Mouse (Mus musculus) C3H10T1/2 (cell line): ENCODE measurements around the gene Gm4881. TPM values are rescaled to one million over a fixed set of nuclear protein-coding genes. Genes with fewer than 3 reads are reported as not detected.

Source experiments
- polyA plus RNA-seq, 2 experiments: library from polyadenylated mRNA; unstranded; fragments of >200 nt; fragmentation: generic; extraction: Trizol; gene quantifications; one replicate each; pipeline ENCODE4 v1.2.1; 2012; ENCODE audit warnings: missing spikeins in 2 of 2

The Gm4881 gene
- polyA plus RNA-seq, result not detected

DNA sequence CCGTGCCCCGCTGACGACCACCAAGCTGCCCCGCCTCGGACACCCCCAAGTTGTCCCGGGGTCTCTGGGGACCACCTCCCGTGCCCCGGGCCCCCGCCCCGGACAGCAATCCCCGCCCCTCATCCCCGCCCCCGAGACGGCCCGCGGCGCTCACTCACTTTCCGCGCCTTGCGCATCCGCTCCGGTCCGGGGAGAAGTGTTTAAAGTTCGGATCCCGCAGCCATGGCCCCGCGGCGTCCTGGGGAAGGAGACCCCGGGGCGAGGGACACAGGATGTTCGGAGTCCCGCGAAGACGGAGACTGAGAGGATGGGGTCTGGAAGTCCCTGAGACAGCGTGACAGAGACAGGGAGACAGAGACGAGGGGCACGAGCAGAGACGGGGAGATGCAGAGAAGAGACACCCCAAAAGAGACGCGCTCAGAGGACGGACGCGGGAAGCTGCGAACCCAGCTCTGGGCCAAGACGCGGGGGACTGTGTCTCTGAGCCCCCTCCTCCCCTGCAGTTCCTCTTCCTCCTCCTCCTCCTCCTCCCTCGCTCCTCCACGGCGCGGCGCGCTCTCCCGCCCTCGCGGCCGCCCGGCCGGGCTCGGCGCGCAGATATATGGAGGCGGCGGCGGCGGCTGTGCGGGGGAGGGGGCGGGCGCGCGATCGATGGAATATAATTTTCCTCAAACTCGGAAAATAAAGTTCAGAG is at the start of gene Gm4881:
TSS of gene Gm4881 (minus strand) at position 238 of the 694 bp plus-strand sequence.

DNA sequence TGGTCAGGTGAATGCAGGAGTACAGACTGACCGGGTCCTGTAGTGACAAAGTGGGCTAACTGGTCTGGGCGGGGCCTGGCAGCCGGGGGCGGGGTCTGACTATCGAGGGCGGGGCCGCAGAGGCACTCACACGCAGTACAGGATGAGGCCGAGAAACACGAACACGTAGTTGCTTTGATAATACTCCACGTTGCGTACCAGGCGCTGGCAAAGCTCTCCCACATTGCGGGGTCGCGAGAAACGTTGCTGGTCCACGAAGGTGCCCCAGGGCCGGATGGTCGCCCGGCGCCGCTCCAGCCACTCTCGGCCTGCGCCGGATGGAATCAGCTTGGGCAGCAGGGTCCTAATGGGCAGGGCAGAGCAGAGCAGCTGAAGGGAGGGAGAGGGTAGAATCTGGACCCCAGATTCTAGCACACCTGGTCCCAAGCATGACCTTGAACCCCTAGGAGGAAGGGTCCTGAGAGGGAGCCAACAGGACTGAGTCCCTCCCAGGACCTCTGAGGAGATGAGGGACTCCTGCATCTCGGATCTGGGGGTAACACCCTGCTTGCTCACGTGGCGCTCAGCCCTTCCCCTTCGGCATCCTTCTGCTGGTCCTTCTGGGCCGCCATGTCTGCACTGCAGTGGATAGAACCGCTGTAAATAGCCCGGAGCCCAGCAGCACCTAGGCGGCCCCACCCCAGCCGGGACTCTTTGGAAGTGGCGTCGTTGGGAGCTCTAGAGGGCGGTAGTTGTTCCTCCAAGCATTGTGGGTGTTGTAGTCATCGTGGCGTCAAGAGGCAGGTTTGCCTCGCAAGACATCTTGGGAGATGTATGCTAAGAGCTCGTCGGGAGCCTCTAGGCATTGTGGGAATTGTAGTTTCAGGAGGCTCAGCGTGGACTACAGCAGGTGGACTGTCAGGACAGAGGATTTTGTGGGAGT is 27.9 kb upstream of the Gm4881 start, which contains the start of gene Rabac1:
TSS of gene Rabac1 (minus strand) at position 783 of the 922 bp plus-strand sequence.

DNA sequence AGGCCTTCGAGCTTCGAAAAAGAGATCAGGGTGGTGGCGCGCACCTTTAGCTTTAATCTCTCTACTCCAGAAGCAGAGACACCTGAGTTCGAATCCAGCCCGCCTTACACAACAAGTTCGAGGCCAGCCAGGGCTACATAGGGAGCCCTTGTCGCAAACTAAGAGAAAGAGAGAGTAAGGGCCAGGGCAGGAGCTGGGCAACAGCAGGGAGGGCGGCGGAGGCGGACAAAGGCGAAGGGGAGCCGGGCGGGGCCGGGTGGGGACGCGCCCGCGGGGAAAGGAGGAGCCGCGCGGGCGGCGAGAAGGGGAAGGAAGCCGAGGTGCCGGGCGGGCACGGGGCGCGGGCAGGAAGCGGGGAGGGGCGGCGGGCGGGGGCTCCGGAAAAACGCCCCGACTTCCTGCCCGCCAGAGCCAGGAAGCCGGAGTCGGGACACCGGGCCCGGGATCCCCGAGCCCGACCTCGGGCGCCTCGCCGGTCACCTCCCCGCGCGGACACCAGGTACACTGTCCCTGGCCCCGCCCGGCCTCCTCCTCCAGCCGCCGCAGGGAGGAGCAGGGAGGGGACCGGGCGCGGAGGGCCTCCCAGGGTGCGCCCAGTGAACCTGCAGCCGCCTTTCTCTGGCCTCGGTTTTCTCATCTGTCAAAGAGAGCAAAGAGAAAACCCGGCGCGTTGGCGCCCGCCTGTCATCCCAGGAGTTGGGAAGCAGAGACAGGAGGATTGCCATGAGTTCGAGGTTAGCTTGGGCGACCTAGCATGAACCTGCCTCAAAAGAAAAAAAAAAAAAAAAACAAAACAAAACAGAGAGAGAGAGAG is 41.5 kb downstream of the Gm4881 start, which contains the start of gene Arhgef1:
TSS of gene Arhgef1 (plus strand) at position 283 of the 814 bp plus-strand sequence.

DNA sequence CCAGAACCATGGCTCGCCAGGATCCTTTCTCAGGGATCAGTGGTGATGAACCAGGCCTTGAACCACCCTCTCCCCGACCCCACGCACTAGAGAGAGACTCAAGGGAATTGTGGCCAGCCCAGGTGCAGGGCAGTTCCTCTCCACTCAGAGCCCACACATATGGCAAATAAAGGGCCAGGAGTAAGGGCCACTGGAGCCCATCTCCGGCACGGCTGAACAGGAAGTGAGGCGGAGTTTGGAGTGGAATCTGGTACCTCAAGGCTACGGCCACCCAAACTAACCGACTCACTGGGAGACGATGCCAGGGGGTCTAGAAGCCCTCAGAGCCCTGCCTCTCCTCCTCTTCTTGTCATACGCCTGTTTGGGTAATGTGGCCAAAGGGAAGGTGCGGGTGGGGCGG is 47.1 kb downstream of the Gm4881 start, which contains the start of gene Cd79a:
TSS of gene Cd79a (plus strand) at position 158 of the 400 bp plus-strand sequence.

DNA sequence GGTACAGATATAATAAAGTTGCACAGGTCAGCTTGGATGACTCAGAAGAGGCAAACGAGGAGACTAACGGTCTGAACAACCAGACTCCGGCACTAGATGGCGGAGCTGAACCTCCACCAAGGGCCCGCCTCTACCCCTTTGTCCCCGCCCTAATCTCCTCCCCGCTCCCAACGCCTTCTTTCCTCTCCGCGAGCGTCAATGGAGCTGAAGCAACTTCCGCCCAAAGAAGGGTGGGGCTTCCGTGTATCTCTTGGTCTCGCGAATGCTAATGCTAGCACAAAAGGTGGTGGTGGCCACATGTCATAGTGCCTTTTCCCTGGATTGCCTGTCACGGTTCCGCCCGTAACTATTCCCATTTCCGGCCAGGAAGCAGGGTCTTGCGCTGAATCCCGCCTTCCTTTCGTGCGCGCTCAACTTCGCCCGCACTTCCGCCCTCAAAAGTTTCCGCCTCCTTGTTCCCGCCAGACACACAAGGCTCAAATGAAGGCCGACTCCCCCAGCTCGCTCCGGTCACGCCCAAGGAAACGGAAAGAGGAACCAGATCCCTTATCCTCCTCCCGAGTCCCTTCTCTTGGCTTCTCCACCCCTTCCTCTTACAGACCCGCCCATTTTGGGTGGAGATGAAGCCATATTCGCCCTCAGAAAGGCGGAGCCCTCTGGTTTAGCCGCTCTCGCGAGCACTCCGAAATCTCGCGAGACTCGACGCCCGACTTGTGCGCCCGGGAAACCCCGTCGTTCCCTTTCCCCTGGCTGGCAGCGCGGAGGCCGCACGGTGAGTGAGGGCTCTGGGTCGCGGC is 60.2 kb downstream of the Gm4881 start, which contains the start of gene Rps19:
TSS of gene Rps19 (plus strand) at position 476 of the 797 bp plus-strand sequence.

Other genes with a start within 250 kb of the Gm4881 start
- gene BC049730, start 235.3 kb downstream of the Gm4881 start, polyA plus RNA-seq, result not detected
- not detected for gene Gm4763, start 217.6 kb downstream of the Gm4881 start, polyA plus RNA-seq
- not detected for gene Cd177, start 184.2 kb downstream of the Gm4881 start, polyA plus RNA-seq
- not detected for gene Ceacam10, start 167.3 kb downstream of the Gm4881 start, polyA plus RNA-seq
- gene Gm9844, start 82.3 kb downstream of the Gm4881 start, polyA plus RNA-seq, result 10 to 100 TPM; 16.1 to 25.5 TPM
- not detected for gene Lypd4, start 74.6 kb downstream of the Gm4881 start, polyA plus RNA-seq
- not detected for gene Dmrtc2, start 74.4 kb downstream of the Gm4881 start, polyA plus RNA-seq
- 1,000 to 10,000 TPM; 2,288 to 3,093 TPM for gene Rps19, start 60.1 kb downstream of the Gm4881 start, polyA plus RNA-seq
- gene Cd79a, start 47.1 kb downstream of the Gm4881 start, polyA plus RNA-seq, result under 1 TPM; 0.08 to 0.57 TPM
- 10 to 100 TPM; 27.6 to 54.0 TPM for gene Arhgef1, start 41.6 kb downstream of the Gm4881 start, polyA plus RNA-seq
- gene Rabac1, start 28.3 kb upstream of the Gm4881 start, polyA plus RNA-seq, result 100 to 1,000 TPM; 313 to 446 TPM
- under 1 TPM; 0.05 to 0.30 TPM for gene Atp1a3, start 61.5 kb upstream of the Gm4881 start, polyA plus RNA-seq
- 1 to 10 TPM in 1 of 2 experiments, under 1 TPM in 1; 0.13 to 2.8 TPM for gene Grik5, start 127.9 kb upstream of the Gm4881 start, polyA plus RNA-seq
- 10 to 100 TPM in 1 of 2 experiments, 1 to 10 TPM in 1; 8.7 to 17.3 TPM for gene Zfp574, start 128.1 kb upstream of the Gm4881 start, polyA plus RNA-seq
- gene Pou2f2, start 235.2 kb upstream of the Gm4881 start, polyA plus RNA-seq, result under 1 TPM; under 0.01 to 0.04 TPM